Mouse (Mus musculus): ENCODE data around the gene Ccdc157.
"Not testable (repeated sequence)": the region's sequence is repeated elsewhere in the genome, so short reads cannot be mapped to it uniquely, and the experiment has no call there.

The Ccdc157 gene

GRCm38 (mm10) chr11:4159808-4160708 lies at the start of gene Ccdc157, which contains the start of gene Sf3a1:
TSS of gene Ccdc157 (minus strand) at chr11:4160293.
TSS of gene Sf3a1 (plus strand) at chr11:4160350.
- peak; percentile 94 for DNase-seq (ENCODE audit: low spot score)

DNA sequence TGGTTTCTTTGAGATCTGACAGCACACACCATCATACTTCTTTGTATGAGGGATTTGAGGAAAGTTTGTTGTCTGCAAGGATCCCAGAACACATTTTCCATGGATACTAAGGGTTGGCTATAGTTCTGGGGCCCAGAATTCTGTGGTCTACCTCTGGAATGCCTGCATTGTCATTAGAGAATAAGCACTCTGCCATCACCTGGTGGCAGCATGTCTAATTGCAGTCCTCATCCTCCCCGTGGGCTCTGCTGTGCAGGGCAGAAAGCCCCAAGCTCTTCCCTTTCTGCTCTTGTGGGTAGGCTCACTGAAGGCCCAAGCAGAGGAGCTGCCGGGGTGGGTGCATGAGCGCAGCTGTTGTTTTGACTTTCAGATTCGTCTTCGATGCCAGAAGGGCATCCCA lies 49.5 kb upstream of the Ccdc157 start:
- no peak for DNase-seq (ENCODE audit: low spot score)

GRCm38 (mm10) chr11:4207655-4208054 lies 47.6 kb upstream of the Ccdc157 start:
- DNase-seq (ENCODE audit: low spot score): no peak

DNA sequence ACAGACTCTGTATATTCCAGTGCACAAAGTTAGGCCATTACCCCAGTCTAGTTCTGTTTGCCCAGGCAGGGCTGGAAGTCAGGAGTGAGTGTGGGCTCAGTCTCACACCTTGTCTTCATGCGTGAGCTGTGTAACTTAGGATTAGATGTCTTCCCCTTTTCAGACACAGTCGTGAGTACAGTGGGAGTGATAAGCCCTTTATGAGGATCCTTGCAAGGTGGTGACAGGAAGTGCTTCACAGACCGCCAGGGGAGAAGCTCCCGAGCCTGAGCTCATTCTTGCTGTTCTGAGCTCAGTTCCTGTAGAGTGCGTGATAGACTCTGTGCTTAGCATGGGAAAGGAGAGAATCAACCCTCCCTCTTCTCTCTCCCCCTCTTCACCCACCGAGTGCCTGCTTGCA lies 46.5 kb upstream of the Ccdc157 start:
- DNase-seq (ENCODE audit: low spot score): no peak

- no peak for DNase-seq (ENCODE audit: low spot score)
Measured at GRCm38 (mm10) chr11:4205951-4206350, 45.9 kb upstream of the Ccdc157 start.

DNA sequence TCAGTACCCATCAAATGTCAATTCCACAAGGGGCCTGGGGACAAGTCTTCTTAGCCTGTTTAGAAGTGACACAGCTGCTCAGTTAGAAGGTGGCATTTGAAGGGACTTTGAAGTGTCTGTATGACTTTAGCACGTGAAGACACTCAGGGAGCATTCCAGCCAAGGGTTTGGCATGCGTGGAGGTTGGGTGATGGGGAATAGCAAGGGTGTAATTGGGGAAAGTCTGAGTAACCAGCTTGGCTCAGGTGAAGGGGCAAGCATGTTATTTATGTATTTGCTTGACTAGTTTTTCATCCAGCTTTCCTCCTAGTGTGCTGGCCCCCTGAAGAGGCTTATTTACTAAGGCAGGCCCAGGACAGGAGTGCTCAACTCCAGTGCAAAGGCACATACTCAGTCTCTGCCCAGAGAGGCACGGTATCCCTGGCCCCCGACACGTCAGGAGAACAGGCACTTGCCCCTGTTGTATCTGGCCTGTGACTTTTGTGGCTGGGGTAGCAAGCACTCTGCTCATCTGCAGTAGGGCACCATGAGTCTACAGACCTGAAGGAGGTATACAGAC lies 45.1 kb upstream of the Ccdc157 start:
- DNase-seq (ENCODE audit: low spot score): no peak

GRCm38 (mm10) chr11:4203705-4204074 lies 43.6 kb upstream of the Ccdc157 start:
- DNase-seq (ENCODE audit: low spot score): peak; percentile 77

DNA sequence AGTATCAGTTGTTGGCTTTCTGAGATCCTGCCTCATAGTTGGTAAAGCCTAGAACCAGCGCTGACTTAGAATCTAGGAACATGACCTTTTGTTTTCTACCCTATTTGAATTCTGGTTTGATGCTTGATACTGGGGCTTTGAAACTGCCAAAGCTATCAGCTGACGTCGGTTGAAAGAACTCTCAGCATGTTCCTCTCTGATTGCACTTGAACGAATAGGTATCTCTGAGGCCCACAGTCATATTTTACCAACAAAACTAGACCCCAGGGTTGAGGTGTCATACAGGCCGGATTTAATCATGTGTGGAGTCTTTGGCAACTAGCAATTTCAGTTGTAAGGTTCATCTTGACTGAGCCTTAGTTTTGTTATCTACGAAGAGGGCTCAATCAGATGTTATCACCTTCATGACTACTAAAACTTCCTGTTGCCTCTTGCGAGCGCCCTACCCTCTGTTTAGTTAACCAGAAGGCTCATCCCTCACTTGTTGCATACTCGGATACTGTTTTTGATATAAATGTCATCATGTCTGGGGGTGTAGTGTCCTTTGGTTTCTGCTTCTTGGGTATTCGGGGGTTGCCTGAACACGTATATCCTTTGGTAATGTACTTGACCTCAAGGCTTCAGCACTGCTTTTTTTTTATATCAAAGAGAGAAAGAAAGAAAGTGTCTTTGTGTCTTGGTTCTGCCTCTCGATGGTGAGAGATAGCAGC lies 43.1 kb upstream of the Ccdc157 start:
- DNase-seq (ENCODE audit: low spot score): no peak

- DNase-seq (ENCODE audit: low spot score): no peak
Measured at GRCm38 (mm10) chr11:4201981-4202700, 42.0 kb upstream of the Ccdc157 start.

DNA sequence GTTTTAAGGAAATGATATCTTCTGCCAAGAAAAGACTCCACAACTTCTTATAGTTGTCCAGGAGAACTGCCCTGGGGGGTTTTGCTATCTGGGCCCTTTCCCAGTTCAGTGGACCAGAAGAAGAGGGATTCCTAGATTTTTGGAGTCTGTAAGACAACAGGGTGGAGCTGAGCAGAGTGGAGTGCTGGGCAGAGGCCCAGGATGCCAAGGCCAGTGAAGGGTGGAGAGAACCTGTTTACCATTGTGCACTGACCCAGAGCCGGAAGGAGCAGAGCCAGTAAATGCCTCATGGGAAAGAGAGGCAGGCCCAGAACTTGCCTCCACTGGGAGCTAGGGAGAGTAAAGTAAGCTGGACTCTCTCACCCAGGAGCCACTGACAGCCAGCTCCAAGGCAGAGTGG lies 37.6 kb upstream of the Ccdc157 start:
- DNase-seq (ENCODE audit: low spot score): peak; percentile 51

DNA sequence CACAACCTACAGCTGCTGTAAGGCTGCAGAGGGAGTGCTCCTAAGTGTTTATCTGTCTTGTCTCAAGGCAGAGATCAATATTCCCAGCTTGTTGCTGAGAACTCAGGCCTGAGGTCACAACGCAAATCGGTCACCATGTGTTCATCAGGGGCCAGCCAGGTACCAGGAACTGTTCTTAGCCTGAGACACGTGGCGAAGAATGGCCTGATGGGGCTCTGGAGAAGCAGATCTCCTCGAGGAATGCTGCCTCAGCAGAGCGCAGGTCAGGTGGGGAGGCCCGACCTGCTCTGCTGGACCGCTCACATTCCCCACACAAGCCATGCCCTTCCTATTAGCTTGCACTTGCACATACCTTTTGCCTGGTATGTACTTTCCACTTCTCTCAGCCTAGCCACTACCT lies 36.5 kb upstream of the Ccdc157 start:
- no peak for DNase-seq (ENCODE audit: low spot score)

GRCm38 (mm10) chr11:4195597-4196031 lies 35.5 kb upstream of the Ccdc157 start:
- no peak for DNase-seq (ENCODE audit: low spot score)

GRCm38 (mm10) chr11:4193420-4193819 lies 33.3 kb upstream of the Ccdc157 start:
- DNase-seq (ENCODE audit: low spot score): no peak

DNA sequence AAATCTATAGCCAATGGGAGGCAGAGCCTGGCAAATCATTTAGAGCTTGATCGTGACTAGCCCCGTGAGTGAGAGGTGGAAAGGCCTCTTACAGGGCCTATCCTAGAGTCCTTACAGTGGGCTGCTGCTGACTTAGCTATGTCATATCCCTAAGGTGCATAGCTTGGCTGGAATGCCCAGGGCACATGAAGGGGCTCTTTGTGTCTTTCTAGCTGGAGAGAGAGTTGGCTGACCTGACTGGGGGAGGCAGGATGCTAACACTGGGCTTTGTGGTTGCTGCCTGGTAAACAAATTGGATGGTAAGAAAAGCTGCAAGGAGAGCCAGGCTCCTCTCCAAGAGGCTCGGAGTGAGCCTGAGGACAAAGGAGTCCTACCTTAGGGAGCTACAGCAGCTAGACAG lies 32.7 kb upstream of the Ccdc157 start:
- no peak for DNase-seq (ENCODE audit: low spot score)

- DNase-seq (ENCODE audit: low spot score): no peak
Measured at GRCm38 (mm10) chr11:4190677-4191076, 30.6 kb upstream of the Ccdc157 start.

DNA sequence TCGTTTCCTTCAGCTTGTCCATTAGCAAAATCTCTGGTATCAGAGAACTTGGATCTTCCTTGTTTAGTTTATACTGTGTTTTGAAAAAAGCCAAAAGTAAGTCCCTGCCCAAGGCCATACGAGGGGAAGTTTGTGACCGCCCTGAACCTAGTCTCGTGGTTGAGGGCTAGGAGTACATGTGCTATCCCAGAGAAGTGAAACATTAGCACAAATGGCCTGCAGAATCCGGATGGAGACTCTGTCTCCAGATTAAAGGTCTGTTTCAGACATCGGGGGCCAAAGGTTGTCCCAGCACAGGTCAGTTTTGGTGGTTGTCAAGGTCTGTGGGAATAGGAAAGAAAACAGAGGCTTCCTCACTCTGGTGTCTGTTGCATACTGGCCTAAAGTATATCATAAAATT lies 29.1 kb upstream of the Ccdc157 start:
- no peak for DNase-seq (ENCODE audit: low spot score)

- no peak for DNase-seq (ENCODE audit: low spot score)
Measured at GRCm38 (mm10) chr11:4187318-4187700, 27.2 kb upstream of the Ccdc157 start.

DNA sequence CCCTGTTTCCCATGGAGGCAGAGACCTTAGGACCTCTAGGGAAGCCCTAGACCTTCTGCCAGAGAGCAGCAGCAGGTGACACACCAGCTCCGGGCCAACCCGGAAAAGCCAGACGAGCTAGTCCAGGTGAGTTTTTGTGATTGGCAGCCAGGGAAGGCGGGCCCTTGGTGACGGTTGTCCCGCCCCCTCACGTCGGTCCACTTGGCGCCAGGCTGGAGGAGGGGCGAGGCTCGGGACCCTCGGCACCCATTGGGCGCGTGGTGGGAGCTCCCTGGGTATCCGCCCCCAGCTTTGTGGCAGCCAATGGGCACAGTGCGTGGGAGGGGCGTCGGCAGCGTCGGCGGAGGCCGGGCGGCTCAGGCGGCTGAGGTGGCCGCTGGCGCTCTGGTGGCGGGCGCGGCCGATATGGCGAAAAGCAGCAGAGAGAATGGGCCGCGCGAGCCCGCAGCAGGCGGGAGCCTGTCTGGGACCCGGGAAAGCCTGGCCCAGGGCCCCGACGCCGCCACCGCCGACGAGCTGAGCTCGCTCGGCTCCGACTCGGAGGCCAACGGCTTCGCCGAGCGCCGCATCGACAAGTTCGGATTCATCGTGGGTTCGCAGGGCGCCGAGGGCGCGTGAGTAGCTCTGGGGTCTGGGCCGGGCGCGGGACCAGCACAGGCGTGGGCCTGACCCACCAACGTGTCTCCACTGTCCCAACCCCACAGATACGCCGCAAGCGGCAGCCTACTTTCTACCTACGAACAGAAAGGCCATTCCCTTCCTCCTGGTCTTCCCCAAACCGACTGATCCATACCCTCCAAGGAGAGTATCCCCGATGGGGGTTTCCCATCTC lies 26.6 kb upstream of the Ccdc157 start, which contains the start of gene Tbc1d10a:
TSS of gene Tbc1d10a (plus strand) at position 304 of the 832 bp plus-strand sequence.
- DNase-seq (ENCODE audit: low spot score): peak; percentile 99

DNA sequence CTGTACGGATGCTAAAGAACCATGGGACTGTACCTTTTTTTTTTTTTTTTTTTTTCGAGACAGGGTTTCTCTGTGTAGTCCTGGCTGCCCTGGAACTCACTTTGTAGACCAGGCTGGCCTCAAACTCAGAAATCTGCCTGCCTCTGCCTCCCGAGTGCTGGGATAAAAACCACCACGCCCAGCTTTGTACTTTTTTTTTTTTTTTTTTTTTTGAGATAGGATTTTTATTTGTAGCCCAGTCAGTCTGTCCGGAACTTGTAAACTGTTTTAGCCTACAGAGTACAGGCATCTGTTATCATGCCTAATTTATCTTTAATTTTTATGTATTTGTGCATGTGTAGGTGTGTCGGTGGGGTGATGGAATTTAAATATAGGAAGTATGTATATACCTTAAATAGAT lies 25.4 kb upstream of the Ccdc157 start:
- not testable (repeated sequence) for DNase-seq (ENCODE audit: low spot score)

GRCm38 (mm10) chr11:4184251-4184952 lies 24.3 kb upstream of the Ccdc157 start:
- DNase-seq (ENCODE audit: low spot score): no peak

- DNase-seq (ENCODE audit: low spot score): no peak
Measured at GRCm38 (mm10) chr11:4183511-4183910, 23.4 kb upstream of the Ccdc157 start.
